Mouse (Mus musculus): ENCODE results near the gene Arid2. TPM values are rescaled to one million over a fixed set of nuclear protein-coding genes. Genes with fewer than 3 reads are reported as not detected.

The Arid2 gene
- polyA plus RNA-seq, 1 experiment from 2014 or later = 15.9 TPM

DNA sequence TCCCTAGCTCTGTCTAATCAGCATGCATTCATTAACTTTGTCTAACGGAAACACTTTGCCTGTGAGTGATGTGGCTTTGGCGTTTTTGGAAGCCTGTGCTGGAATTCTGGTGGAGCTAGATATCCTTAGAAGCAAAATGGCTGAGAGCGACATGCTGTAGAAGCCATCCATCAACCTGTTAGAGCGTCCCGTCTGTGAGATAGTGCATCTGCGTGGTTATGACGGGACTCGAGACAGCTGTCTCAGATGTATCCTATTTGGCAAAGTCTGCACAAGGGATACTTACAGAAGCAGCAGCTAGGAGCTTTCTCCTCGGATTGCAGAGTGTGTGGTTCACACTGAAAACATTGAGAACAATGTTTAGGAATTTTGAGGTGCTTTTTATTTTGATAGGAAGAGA, 64.1 kb downstream of the Arid2 start:
- H3K4me3 ChIP-seq (replicated peaks) = no peak overlapping the region
- H3K27me3 ChIP-seq (replicated peaks) = no peaks in the 10 kb centered on the region
- H3K9ac ChIP-seq (replicated peaks) = no peak overlapping the region
- H3K27ac ChIP-seq (replicated peaks) = no peak overlapping the region
- 90% methylated on average over 9 of the region's 9 CpGs for WGBS
- H3K36me3 ChIP-seq = peaks cover 39% of the 10 kb centered on the region
- no peaks in the 10 kb centered on the region for H3K4me1 ChIP-seq
- no peak overlapping the region for H3K4me2 ChIP-seq
- peaks cover 6% of the 10 kb centered on the region for H3K9me3 ChIP-seq (replicated peaks)
- no peak for ATAC-seq (ENCODE audit: low FRiP score)

DNA sequence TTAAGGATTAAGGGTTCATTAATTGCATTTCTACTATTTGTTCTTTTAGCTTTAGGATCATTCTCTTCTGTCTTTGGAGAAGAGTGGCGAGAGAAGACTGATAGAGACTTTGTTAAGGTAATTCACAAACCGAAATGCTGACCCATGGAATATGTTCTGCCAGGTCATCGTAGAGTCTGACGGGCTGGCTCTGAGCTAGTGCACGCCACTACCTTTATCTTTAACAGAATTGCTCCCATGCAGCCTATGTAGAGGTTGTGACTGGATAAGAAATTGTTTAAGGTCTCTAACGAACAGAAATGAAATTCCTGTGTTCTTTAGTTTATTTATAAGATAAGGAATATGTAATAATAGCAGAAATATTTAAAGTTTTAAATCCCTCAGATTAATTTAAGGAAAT, 71.6 kb downstream of the Arid2 start:
- WGBS = 95% methylated on average over 6 of the region's 6 CpGs
- ATAC-seq (ENCODE audit: low FRiP score) = no peak
- Histone ChIP-seq H3K9me3 (replicated peaks) (no peaks in the 10 kb centered on the region), H3K27me3 (replicated peaks) (no peaks in the 10 kb centered on the region), H3K36me3 (peaks cover 46% of the 10 kb centered on the region), H3K27ac (replicated peaks) (no peak overlapping the region), H3K4me1 (no peaks in the 10 kb centered on the region), H3K4me2 (no peak overlapping the region), H3K4me3 (replicated peaks) (no peak overlapping the region), H3K9ac (replicated peaks) (no peak overlapping the region)

DNA sequence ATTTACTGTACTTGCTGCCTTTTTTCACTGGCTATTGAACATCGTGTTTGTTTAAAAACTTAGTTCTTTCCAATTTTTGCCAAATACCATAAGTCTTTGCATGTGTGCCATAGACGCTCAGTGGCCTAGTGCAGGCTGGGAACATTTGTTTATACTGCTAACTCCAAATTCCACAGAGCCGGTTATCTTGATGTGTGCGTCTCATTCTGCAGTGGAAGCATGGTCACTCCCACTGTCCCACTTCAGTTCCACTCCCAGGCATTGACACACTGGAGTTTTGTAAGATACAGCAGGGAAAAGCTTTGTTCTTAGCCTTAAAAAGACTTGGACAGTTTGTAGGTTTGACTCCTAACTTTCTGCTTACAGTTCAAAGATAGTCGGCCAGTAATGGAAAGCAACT, 73.3 kb downstream of the Arid2 start:
- Histone ChIP-seq H3K27me3 (replicated peaks) (no peaks in the 10 kb centered on the region), H3K4me1 (no peaks in the 10 kb centered on the region), H3K9me3 (replicated peaks) (no peaks in the 10 kb centered on the region), H3K27ac (replicated peaks) (no peak overlapping the region), H3K36me3 (peaks cover 55% of the 10 kb centered on the region), H3K4me2 (no peak overlapping the region), H3K9ac (replicated peaks) (no peak overlapping the region), H3K4me3 (replicated peaks) (no peak overlapping the region)
- WGBS = 88% methylated on average over 5 of the region's 5 CpGs
- no peak for ATAC-seq (ENCODE audit: low FRiP score)

DNA sequence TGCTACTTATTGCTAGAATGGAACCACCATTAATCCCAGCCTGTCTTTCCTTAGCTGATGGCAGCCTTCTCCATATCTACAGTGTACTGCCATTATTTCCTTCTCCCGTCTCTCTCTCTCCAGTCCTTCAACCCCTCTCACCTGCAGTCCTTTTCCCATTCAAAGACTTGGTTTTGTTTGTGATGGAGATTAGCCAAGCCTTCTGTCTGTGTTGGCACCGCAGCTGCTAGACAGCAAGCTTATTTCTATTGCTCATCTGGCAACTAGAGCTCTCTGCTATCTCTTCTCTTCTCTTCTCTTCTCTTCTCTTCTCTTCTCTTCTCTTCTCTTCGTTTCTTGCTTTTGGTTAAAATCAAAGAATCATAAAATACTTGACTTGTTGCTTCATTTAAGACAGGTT, 78.0 kb downstream of the Arid2 start:
- no peaks in the 10 kb centered on the region for H3K9me3 ChIP-seq (replicated peaks)
- H3K36me3 ChIP-seq = peaks cover 72% of the 10 kb centered on the region
- no peak overlapping the region for H3K4me3 ChIP-seq (replicated peaks)
- H3K9ac ChIP-seq (replicated peaks) = no peak overlapping the region
- no peaks in the 10 kb centered on the region for H3K27me3 ChIP-seq (replicated peaks)
- 61% methylated on average over 3 of the region's 3 CpGs for WGBS
- no peak for ATAC-seq (ENCODE audit: low FRiP score)
- H3K27ac ChIP-seq (replicated peaks) = no peak overlapping the region
- H3K4me1 ChIP-seq = no peaks in the 10 kb centered on the region
- H3K4me2 ChIP-seq = no peak overlapping the region

DNA sequence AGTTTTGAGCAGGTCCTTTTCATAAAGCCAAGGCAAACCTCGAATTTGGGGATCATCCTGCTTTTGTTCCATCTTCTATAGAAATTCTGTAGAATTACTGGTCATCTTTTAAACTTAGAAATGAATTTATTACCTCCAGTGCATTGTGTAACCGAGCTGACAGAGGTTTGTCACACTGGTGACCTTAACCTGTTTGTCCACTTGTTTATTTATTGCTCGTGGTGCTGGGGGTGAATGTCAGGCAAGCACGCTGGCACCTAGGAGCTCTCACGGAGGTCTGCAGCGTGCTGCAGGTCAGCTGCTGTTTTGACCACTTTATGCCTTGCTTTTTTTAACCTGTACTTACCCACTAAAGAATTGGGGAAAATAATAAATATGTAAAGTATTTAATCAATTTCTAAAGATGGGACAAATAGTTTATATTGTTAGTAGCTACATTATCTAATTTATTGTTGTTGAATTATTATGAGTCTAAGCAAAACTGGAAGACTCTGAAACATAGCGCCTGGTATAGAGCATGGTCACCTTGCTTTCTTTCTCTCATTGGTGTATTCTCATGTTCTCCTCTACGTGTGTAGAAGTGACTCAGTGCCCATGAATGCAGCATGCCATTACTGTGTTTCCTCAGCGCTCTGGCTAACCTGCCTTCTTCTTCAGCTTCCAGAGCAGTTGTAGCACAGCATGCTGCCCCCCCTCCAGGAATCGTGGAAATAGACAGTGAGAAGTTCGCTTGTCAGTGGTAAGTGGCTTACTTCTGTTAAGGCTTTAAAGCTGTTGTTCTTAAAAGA, 79.1 kb downstream of the Arid2 start:
- no peak overlapping the region for H3K4me3 ChIP-seq (replicated peaks)
- no peaks in the 10 kb centered on the region for H3K27me3 ChIP-seq (replicated peaks)
- no peak overlapping the region for H3K9ac ChIP-seq (replicated peaks)
- no peak overlapping the region for H3K4me2 ChIP-seq
- H3K36me3 ChIP-seq = peaks cover 75% of the 10 kb centered on the region
- no peaks in the 10 kb centered on the region for H3K4me1 ChIP-seq
- 86% methylated on average over 11 of the region's 11 CpGs for WGBS
- no peaks in the 10 kb centered on the region for H3K9me3 ChIP-seq (replicated peaks)
- H3K27ac ChIP-seq (replicated peaks) = no peak overlapping the region
- ATAC-seq (ENCODE audit: low FRiP score) = no peak

DNA sequence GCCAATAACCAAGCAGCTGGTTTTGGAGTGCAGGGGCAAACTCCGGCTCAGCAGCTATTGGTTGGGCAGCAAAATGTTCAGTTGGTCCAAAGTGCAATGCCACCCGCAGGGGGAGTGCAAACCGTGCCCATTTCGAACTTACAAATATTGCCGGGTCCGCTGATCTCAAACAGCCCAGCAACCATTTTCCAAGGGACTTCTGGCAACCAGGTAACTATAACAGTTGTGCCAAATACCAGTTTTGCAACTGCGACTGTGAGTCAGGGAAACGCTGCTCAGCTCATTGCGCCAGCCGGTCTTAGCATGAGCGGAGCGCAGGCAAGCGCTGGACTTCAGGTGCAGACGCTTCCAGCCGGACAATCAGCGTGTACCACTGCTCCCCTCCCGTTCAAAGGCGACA, 84.0 kb downstream of the Arid2 start:
- no peak overlapping the region for H3K9ac ChIP-seq (replicated peaks)
- H3K36me3 ChIP-seq = peaks cover 54% of the 10 kb centered on the region
- no peaks in the 10 kb centered on the region for H3K9me3 ChIP-seq (replicated peaks)
- H3K27ac ChIP-seq (replicated peaks) = no peak overlapping the region
- no peaks in the 10 kb centered on the region for H3K4me1 ChIP-seq
- H3K4me3 ChIP-seq (replicated peaks) = no peak overlapping the region
- no peak for ATAC-seq (ENCODE audit: low FRiP score)
- WGBS = 96% methylated on average over 18 of the region's 18 CpGs
- H3K27me3 ChIP-seq (replicated peaks) = no peaks in the 10 kb centered on the region
- H3K4me2 ChIP-seq = no peak overlapping the region

DNA sequence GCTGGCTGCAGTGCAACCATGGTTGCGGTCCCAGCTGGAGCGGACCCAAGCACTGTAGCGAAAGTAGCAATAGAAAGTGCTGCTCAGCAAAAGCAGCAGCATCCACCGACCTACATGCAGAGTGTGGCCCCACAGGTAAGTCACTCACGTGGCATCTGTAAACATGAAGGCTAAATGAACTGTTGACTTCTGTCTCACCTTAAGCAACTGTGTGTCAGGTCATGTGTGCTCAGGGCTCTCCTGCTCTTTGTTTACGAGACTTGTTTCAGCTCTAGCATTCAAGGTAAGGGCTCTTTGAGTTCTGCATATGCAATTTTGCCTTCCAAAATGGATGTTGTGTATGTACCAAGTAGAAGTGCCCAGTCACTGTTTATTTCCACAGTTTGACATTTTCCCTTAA, 85.3 kb downstream of the Arid2 start:
- Histone ChIP-seq H3K9me3 (replicated peaks) (no peaks in the 10 kb centered on the region), H3K9ac (replicated peaks) (no peak overlapping the region), H3K4me1 (0 out of 2 replicates have a peak, but pooled peaks cover 3% of the 10 kb centered on the region), H3K27me3 (replicated peaks) (no peaks in the 10 kb centered on the region), H3K4me2 (no peak overlapping the region), H3K4me3 (replicated peaks) (no peak overlapping the region), H3K27ac (replicated peaks) (no peak overlapping the region), H3K36me3 (peaks cover 49% of the 10 kb centered on the region)
- no peak for ATAC-seq (ENCODE audit: low FRiP score)
- WGBS = 94% methylated on average over 6 of the region's 6 CpGs

DNA sequence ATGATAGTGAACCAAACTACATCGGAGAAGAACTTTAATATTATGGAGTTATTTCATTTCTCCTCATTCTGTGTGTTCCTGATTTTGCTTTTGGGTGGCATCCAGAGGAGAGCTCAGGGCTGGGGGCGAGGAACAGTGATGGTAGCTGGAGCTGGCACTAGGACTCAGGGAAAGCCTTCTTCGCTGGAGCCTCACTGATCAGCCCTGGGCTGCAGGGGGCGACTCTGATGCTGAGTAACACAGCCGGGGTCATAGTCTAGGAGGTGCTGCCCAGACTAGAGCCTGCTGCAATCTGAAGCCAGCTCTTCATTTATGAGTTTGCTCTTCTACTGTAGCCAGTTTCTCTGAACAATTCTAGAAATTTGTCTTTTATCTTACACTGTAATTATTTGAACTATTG, 85.8 kb downstream of the Arid2 start:
- 85% methylated on average over 5 of the region's 5 CpGs for WGBS
- Histone ChIP-seq H3K36me3 (peaks cover 44% of the 10 kb centered on the region), H3K27ac (replicated peaks) (no peak overlapping the region), H3K4me3 (replicated peaks) (no peak overlapping the region), H3K4me2 (no peak overlapping the region), H3K27me3 (replicated peaks) (no peaks in the 10 kb centered on the region), H3K4me1 (0 out of 2 replicates have a peak, but pooled peaks cover 3% of the 10 kb centered on the region), H3K9me3 (replicated peaks) (no peaks in the 10 kb centered on the region), H3K9ac (replicated peaks) (no peak overlapping the region)
- ATAC-seq (ENCODE audit: low FRiP score) = no peak

DNA sequence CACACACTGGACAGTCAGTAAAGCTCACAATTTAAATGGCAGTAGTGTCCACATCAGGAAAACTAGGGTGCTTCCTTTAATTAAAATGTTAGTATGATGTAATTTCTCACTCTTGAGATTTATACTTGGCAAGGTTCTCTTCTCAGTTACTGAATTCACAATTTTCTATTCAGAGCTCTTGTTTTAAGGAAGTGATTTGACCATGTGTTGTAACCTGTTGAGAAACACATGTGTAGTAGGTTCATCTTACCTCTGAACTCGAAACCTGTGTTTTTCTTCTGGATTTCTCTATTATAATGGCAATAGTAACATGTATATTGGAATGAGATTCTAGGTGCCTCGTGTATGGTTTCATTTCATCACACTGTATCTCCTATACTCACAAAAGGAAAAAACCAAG, 88.9 kb downstream of the Arid2 start:
- no peak for ATAC-seq (ENCODE audit: low FRiP score)
- Histone ChIP-seq H3K4me3 (replicated peaks) (no peak overlapping the region), H3K9me3 (replicated peaks) (no peaks in the 10 kb centered on the region), H3K4me1 (0 out of 2 replicates have a peak, but pooled peaks cover 3% of the 10 kb centered on the region), H3K9ac (replicated peaks) (no peak overlapping the region), H3K4me2 (no peak overlapping the region), H3K27me3 (replicated peaks) (no peaks in the 10 kb centered on the region), H3K36me3 (peaks cover 26% of the 10 kb centered on the region), H3K27ac (replicated peaks) (no peak overlapping the region)
- WGBS = 97% methylated on average over 2 of the region's 2 CpGs

DNA sequence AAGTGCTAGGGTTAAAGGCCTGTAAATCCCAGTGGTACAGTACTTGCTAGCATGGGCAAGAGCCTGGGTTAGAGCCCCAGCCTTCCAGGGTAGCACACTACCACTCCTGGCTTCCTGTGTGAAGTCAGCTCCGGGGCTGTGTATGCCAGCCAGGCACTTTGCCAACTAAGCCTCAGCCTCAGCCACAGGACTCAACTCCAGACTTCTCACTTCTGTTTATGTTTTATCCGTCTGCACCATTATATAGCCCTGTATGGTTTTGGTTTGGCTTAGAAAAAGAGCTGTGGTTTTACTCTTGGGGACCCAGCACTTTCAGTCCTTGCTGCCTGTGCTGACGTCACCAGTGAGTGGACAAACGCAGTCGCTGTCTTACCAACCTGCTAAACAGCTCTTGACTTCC, 89.9 kb downstream of the Arid2 start:
- Histone ChIP-seq H3K9ac (replicated peaks) (no peak overlapping the region), H3K27me3 (replicated peaks) (no peaks in the 10 kb centered on the region), H3K36me3 (peaks cover 18% of the 10 kb centered on the region), H3K9me3 (replicated peaks) (no peaks in the 10 kb centered on the region), H3K4me1 (0 out of 2 replicates have a peak, but pooled peaks cover 3% of the 10 kb centered on the region), H3K4me2 (no peak overlapping the region), H3K4me3 (replicated peaks) (no peak overlapping the region), H3K27ac (replicated peaks) (no peak overlapping the region)
- no peak for ATAC-seq (ENCODE audit: low FRiP score)
- WGBS = 84% methylated on average over 5 of the region's 5 CpGs

DNA sequence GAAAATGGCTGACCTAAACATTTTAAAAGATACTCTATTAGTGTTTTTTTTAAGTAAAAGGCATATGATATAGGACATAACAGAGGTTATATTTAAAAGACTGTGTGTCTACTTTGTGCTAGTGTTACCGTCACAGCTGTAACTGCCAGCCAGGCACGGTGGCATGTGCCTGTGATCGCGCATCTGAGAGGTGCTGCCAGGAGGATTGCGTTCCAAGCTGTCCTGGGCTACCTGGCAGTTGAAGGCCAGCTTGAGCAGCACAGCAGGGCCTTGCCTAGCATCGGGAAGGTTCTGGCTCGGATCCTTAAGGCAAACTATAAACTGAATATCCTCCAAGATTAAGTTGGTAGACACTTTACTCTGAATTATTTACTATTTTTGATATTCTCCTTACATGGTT, 90.4 kb downstream of the Arid2 start:
- Histone ChIP-seq H3K27ac (replicated peaks) (no peak overlapping the region), H3K9ac (replicated peaks) (no peak overlapping the region), H3K4me1 (0 out of 2 replicates have a peak, but pooled peaks cover 3% of the 10 kb centered on the region), H3K4me2 (no peak overlapping the region), H3K9me3 (replicated peaks) (no peaks in the 10 kb centered on the region), H3K4me3 (replicated peaks) (no peak overlapping the region), H3K36me3 (peaks cover 18% of the 10 kb centered on the region), H3K27me3 (replicated peaks) (no peaks in the 10 kb centered on the region)
- no peak for ATAC-seq (ENCODE audit: low FRiP score)
- WGBS = 88% methylated on average over 7 of the region's 7 CpGs

DNA sequence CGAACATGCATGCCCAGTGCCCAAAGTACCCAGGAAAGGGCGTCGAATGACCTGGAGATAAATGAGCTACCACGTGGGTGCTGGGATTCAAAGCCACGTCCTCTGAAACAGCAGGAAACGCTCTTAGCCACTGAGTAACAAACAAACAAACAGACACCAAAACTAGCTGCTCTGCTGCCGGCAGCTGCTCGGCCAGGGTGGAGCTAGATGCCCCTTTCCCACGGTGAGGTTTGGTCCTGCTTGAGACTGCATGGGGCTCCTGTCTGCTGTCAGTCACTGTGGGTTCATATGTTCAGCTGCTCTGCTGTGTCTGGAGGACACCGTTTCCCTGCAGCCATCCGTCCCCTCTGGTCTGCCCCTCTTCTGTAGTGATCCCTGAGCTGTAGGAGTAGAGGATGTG, 94.9 kb downstream of the Arid2 start:
- H3K4me2 ChIP-seq = no peak overlapping the region
- 0 out of 2 replicates have a peak, but pooled peaks cover 2% of the 10 kb centered on the region for H3K4me1 ChIP-seq
- peaks cover 37% of the 10 kb centered on the region for H3K36me3 ChIP-seq
- H3K9ac ChIP-seq (replicated peaks) = no peak overlapping the region
- ATAC-seq (ENCODE audit: low FRiP score) = no peak
- H3K27ac ChIP-seq (replicated peaks) = no peak overlapping the region
- WGBS = 89% methylated on average over 11 of the region's 11 CpGs
- no peak overlapping the region for H3K4me3 ChIP-seq (replicated peaks)
- H3K9me3 ChIP-seq (replicated peaks) = no peaks in the 10 kb centered on the region
- H3K27me3 ChIP-seq (replicated peaks) = no peaks in the 10 kb centered on the region

Data from neural tube, embryonic 15.5 days (tissue).